Mouse (Mus musculus): ENCODE measurements around the gene Crocc2.

GRCm38 (mm10) chr1:93194961-93195360 is 26.4 kb downstream of the Crocc2 start:
- TF ChIP-seq CTCF (IDR thresholded peaks at IDR 0.05; ENCODE audit: control insufficient read depth, insufficient read depth, insufficient replicate concordance, low read depth, low read length) = no peak
- TF ChIP-seq POLR2A (IDR thresholded peaks at IDR 0.05; ENCODE audit: control insufficient read depth, low read depth, low read length) = no peak
